ENCODE assay signal across 8 mouse cellular contexts in the genomic region with DNA sequence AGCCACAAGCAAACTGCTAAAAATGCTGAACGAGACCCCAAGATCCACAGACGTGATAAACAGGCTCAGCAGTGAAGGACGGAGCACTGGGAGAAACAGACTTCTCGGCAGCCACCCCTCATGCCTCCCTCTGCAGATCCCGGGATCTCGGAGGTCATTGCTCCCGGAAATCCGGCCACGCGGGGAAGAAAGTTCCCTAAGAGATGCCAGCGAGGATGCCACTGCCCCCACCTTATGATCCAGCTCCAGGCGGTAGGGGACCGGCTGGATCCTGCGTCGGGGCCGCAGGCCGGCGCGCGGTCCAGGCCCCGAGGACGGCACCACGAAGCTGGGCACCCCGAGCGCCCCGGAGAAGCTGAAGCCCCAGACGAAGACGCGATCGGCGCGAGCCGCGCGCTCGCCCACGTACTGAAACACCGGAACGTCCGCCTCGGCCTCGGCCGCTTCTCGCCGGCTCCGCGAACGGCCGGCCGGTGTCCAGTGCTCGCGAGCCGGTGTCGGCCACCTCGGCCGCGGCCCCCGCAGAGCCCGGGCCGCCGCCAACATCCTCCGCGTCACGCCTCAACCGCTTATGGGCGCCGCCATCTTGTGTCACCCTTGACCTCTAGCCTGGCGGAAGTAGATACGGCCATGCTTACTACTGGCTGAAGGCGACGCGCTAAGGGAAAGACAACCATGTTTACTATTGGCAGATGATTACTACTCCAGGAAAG. TPM values are rescaled to one million over a fixed set of nuclear protein-coding genes. Genes with fewer than 3 reads are reported as not detected.
DNase-seq lines count a peak whose midpoint lies in the region; ATAC-seq and TF ChIP-seq lines count a peak whose summit lies in the region.

A gene (minus strand): TSS at position 606 of the 713 bp plus-strand sequence.

- peak; percentile 67 for ATAC-seq in Patski
- peak; percentile 86 for ATAC-seq in hindbrain, embryonic 15.5 days (ENCODE audit: low FRiP score, low read depth)

- peak within 1 kb of the TSS; percentile 79 for H3K27ac ChIP-seq in hindbrain, embryonic 15.5 days (replicated peaks)

- peak within 1 kb of the TSS; percentile 89 for H3K4me3 ChIP-seq in hindbrain, embryonic 15.5 days

- peak within 1 kb of the TSS; percentile 52 for H3K9ac ChIP-seq in hindbrain, embryonic 15.5 days

- H3K36me3 ChIP-seq in hindbrain, embryonic 15.5 days = no peaks in the 10 kb centered on the region

- no peaks in the 10 kb centered on the region for H3K27me3 ChIP-seq in Patski
- H3K27me3 ChIP-seq in hindbrain, embryonic 15.5 days = no peaks in the 10 kb centered on the region

- POLR2A ChIA-PET in Patski (lab: Charles Lee) = interaction anchor here (0.7 to 1.3 kb wide), 3 partner anchors 12 to 137 kb away, joined by 3 to 4 read pairs (median 3); no protein-coding TSS in a partner anchor

- H3K4me2 ChIP-seq in hindbrain, embryonic 15.5 days = peak within 1 kb of the TSS; percentile 82

- DNase-seq in Patski (ENCODE audit: low read depth, low spot score) = no peak
- DNase-seq in cerebellum, postnatal 25 days = peak; percentile 86 to 90
- peak; percentile 80 to 88 for DNase-seq in frontal cortex, postnatal 36 days (ENCODE audit: low spot score in 2 of 2)
- peak; percentile 83 for DNase-seq in left cerebral cortex, adult 11 months (ENCODE audit: low spot score)
- DNase-seq in lung, postnatal 4 days = peak; percentile 88
- DNase-seq in retina, postnatal 7 days (ENCODE audit: low read depth, low spot score) = peak; percentile 86
- DNase-seq in urinary bladder, adult 2 months (ENCODE audit: low spot score) = peak; percentile 68

- CTCF ChIA-PET in Patski (lab: Charles Lee) = interaction anchor here (1.5 kb wide), 1 partner anchor 27 kb away, joined by 3 read pairs; no protein-coding TSS in a partner anchor

- WGBS in hindbrain, embryonic 15.5 days = under 1% methylated on average over 72 of the region's 72 CpGs

- H3K4me1 ChIP-seq in hindbrain, embryonic 15.5 days (replicated peaks) = peaks cover 14% of the 10 kb centered on the region

- H3K9me3 ChIP-seq in hindbrain, embryonic 15.5 days = no peaks in the 10 kb centered on the region

- no peak for TF ChIP-seq CTCF in Patski (IDR thresholded peaks at IDR 0.05)

- in situ Hi-C loops in Patski (cut with MboI; ENCODE audit: low pct_unique_long_range_greater_than_20kb) = no loop called here

RNA-seq across cellular contexts. Expression of the gene that starts here (rescaled TPM):
- 44.6 TPM for polyA plus RNA-seq in Patski (2021)
- 21.1 and 22.1 TPM in 2 replicates for polyA plus RNA-seq in hindbrain, embryonic 15.5 days (2015; fragmentation: Nextera tagmentation; extraction: Ambion mirVana)
- 14.4 and 18.2 TPM in 2 replicates for polyA plus RNA-seq in urinary bladder, adult 2 months (2012; rRNA removed)
